Mouse (Mus musculus) neutrophil, adult 5-6 weeks (primary cell): ENCODE data around the gene Adgrg3. TPM values are rescaled to one million over a fixed set of nuclear protein-coding genes. Genes with fewer than 3 reads are reported as not detected.
A peak's percentile ranks its signal among the peaks of the same experiment; 100 is the strongest.

Experiments used
- ATAC-seq: fragments of 151-379, 151-347 bp; 2 replicates; pipeline ENCODE4 v1.8.0; 2017; ENCODE audit warnings: mild to moderate bottlenecking, moderate TSS enrichment; ENCODE audit not compliant: insufficient number of reproducible peaks, poor library complexity, low FRiP score, severe bottlenecking; ENCODE audit errors: extremely low read depth
- total RNA-seq: library from RNA; stranded (forward); fragments of 200-1000 nt; gene quantifications from 2 replicates; pipeline ENCODE4 v1.2.3, GENCODE M21; 2017

Gene Adgrg3
- total RNA-seq, 1 experiment from 2014 or later: 23.4 TPM

DNA sequence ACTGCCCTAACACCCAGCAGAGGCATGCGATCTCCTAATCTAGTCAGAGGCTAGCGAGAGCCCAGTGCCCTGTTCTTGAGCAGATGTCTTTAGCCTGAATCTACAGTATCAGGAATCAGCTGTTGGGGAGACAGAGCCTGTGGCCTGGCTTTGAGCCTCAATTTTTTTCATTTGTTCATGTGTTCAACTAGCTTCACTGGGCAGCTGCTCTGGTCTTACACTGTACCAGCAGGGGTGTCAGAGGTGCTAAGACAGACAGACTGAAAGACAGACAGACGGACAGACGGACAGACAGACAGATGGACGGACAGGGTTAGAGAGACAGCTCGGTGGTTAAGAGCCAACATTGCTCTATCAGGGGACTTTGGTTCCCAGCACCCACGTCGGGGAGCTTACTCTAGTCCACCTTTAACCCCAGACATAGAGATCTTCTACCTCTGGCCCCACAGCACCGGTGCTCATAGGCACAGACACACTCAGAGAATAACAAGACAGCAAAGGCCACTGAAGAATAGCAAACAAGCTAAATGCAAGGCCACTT is 26.0 kb upstream of the Adgrg3 start:
- ATAC-seq: no peak

GRCm38 (mm10) chr8:94992010-94992409 is 25.5 kb upstream of the Adgrg3 start:
- no peak for ATAC-seq

GRCm38 (mm10) chr8:94992534-94992933 is 25.0 kb upstream of the Adgrg3 start:
- no peak for ATAC-seq

DNA sequence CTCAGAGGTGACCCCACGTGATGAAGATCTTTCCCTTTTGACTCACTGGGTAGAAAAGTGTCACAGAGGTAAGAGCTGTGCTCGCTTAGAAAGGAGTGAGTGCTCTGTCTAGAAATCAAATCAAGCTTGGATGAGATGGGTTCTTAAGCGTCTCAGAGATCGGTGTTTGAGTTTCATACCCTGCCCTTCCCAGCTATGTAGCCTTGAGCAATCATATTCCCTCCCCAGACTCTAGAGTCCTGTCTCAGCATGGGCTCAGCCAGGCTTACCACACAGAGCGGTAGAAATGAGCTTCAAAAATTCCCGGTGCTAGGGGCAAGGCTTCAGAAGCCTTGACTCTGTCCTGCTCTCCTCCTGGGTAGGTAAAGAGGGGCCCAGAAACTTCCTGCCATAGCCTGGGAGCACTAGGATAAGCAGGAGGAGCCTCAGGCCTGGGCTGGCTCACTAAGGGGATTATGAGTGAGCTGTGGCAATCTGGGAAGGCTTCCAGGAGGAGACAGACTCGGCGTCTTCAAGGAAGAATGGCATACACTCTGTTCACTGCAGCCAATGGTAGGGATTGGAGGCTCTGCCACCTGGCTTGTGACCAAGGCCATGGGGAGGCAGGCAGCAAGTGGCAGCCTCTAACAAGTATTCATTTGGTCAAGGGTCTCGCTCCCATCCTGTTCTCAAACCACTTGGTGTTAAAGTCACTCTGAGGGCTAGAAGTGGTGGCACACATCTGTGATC is 24.3 kb upstream of the Adgrg3 start:
- ATAC-seq: no peak

DNA sequence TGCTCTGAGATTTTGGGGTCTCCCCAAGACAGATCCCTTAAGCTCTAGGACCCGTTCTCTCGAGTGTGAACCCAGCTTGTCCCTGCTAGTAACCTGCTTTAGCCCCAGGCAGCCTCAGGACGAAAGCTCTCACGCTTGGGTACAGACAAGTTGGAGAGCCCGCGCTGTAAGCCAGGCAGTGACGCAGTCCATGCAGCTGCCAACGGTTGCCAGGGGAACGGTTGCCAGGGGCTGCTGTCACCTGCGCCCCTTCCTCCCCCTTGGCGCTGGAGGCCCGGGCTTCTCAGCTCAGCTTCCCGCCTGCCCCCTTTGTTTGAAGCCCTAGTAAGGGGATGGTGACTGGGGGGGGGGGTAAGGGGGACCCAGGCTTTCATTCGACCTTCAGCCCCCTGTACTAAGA is 23.5 kb upstream of the Adgrg3 start:
- no peak for ATAC-seq

- ATAC-seq: no peak
Measured at GRCm38 (mm10) chr8:94994510-94994909, 23.0 kb upstream of the Adgrg3 start.

- ATAC-seq: no peak
Measured at GRCm38 (mm10) chr8:94995336-94995893, 22.1 kb upstream of the Adgrg3 start.

- no peak for ATAC-seq
Measured at GRCm38 (mm10) chr8:94996037-94996436, 21.5 kb upstream of the Adgrg3 start.

- ATAC-seq: no peak
Measured at GRCm38 (mm10) chr8:94996899-94997856, 20.3 kb upstream of the Adgrg3 start.

DNA sequence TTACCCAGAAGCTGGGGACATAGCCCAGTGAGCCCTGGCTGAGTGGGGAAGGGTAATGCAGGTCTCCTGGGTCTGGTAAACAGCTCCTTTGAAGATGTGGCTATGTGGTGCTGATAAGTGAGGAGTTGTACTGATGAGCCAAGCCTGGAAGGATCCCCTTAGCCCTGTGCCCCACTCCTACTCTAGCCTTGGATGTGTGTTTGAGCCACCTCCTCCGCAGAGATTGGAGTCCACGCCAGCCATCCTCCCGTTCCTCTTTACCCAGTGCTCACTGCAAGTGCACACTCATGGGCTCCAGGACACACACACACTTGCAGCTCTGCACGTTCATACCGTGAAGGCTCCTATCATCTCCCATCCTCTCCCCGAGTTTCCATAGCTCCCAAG is 19.6 kb upstream of the Adgrg3 start:
- ATAC-seq: no peak

DNA sequence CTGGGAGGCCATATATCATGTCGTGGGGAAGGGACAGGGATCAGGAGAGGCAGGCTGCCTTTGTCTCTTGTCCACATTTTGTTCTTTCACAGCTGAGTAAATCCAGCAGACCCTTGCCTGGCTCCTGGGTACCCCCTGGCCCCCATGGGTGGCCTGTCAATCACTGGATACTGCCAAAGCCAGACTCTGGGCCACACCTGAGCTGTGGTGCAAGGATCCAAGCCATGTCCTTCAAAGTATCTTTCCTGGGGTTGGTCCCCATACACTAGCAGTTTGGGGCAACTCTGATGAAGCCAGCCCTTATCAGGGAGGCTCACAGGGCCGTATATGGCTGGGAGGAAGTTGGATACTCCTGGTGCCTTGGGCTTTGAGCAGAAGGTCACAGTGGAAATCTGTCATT is 19.1 kb upstream of the Adgrg3 start:
- ATAC-seq: no peak

DNA sequence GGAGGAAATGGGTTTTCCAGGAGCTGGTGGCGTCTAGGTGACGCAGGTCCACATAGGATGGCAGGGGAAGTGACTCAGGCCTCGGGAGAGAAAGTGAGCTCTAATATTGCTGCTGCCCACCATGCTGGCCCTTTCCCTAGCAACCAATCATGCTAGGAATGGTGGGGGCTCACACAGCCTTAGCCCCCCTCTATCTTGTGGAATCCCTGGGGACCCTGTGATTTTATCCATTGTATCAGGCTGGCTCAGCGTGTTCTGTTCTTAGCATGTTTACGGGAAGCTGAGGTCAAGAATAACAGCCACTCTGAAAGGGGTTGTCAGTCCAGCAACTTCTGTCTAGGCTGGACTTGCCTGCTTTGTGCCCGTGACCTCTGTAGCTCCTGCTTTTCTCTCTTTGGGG is 18.5 kb upstream of the Adgrg3 start:
- no peak for ATAC-seq

DNA sequence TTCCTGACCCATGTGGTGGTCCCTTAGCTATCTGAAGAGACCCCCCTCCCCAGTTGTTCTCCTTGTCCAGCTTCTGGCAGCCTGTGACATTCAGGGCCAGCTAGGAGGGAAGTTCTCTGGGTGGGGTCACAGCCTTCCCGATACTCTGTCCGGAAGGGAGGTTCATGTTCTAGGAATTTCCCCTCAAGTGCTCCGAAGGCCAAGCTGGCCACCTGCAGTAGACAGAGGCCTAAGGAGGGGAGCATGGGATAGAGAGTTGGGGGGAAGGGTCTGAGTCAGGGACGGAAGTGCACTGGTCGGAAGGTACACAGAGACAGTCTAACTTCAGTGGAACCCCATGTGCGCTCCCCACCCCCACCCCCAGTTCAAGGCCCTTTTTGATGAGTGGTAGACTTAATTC is 17.5 kb upstream of the Adgrg3 start:
- no peak for ATAC-seq

- ATAC-seq: peak; percentile 45; the same call in 1 of the 2 replicates
Measured at GRCm38 (mm10) chr8:95000684-95001083, 16.8 kb upstream of the Adgrg3 start.

DNA sequence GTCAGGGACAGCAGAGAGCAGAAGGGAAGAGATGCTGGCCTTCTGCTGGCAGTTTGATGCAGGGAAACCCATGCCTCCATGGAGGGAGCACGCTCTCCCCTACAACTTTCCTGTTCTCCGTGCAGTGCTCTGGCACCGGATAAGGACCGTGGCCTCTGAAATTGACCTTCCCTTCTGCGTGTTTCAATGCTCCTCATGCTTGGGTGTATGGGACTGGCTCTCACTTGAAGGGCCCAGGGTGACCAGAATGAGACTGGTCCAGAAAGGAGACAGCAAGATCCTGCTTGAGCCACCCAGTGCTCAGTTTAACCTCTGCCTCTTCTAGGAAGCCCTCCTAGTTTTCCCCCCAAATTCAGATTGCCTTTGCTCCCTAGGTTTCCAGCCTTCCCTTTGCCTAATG is 16.3 kb upstream of the Adgrg3 start:
- no peak for ATAC-seq

DNA sequence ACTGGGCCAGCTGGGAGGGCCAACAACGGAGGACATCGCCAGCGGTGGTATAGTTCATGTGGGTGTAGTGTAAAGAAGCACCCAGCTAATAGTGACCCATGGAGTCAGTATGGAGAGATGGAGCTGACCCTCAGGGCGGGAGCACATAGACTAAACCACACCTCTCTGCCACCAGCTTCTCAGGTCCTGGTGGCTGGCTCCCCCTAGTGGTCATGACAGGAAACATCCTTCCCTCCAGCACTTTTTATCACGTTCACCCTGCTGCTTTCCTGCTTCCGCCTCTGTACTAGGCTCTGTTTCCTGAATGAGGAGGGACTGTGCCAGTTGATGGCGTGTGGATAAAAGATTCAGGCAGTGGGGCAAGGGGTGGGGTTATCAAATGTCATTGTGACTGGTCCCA is 15.8 kb upstream of the Adgrg3 start:
- ATAC-seq: peak; percentile 81

- no peak for ATAC-seq
Measured at GRCm38 (mm10) chr8:95002089-95002655, 15.3 kb upstream of the Adgrg3 start.

GRCm38 (mm10) chr8:95012442-95012919 is 5.0 kb upstream of the Adgrg3 start:
- no peak for ATAC-seq

DNA sequence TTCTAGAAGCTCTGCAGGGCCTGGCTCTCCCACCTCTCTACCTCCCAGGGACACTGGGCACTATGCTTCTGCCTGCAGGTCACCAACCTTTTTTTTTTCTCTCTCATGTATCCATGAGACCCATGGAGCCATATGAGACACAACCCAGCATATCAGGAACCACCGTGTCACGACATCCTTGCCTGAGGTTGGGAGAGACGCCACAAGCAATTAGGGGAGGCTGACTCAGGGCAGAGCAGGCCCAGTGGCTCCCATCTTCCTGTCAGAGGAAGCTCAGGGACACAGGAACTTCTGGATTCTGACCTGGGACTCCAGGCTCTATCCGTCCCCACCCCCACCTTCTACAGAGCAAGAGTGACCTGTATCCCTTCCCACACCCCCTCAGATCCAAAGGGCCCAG is 1.6 kb upstream of the Adgrg3 start:
- no peak for ATAC-seq
